Mouse (Mus musculus) ES-E14 (cell line): ENCODE results near the gene Abcc3.

Experiments
- HCFC1 ChIP-seq: IDR thresholded peaks from 2 replicates; pipeline ENCODE4 v1.6.1; 2012; ENCODE audit warnings: low read length, inconsistent platforms, borderline replicate concordance; ENCODE audit not compliant: insufficient read depth
- MAFK ChIP-seq: IDR thresholded peaks from 2 replicates; pipeline ENCODE4 v1.6.1; 2014; ENCODE audit warnings: mild to moderate bottlenecking, low read depth, low read length, inconsistent platforms; ENCODE audit not compliant: insufficient read depth

GRCm38 (mm10) chr11:94345926-94346325 lies 46.9 kb downstream of the Abcc3 start:
- no peak for TF ChIP-seq MAFK
- TF ChIP-seq HCFC1, result no peak
